Mouse (Mus musculus): ENCODE data around the gene Eif4ebp2.
A peak's percentile ranks its signal among the peaks of the same experiment; 100 is the strongest.

The Eif4ebp2 gene

DNA sequence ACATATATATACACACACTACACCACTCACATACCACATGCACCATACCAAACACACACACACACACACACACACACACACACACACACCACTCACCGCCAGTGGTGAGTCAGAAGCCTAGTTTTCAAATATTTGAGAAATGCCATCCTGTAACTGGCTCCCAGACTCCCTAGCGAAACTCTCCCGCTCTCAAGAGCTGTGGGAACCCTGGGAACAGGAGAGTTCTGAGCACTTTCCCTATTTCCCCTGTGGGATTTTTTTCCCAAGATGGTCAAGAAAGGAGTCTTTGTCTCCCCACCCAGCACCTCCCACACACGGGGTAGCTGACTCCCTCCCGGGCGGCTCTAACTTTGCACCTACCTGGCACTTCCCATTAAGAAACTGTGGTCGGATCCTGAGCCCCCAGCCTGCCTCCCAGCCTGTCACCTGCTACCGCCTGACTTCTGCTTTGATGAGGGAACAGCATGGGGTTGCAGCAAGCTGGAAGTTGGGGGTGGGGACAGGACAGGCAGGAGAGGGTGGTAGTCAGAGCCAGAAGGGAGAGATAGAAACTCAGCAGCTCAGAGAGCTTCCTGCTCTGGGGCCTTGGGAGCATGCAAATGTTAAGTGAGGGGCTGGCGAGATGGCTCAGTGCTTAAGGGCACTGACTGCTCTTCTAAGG is 57.9 kb downstream of the Eif4ebp2 start:
- no peaks in the 10 kb centered on the region for H3K9me3 ChIP-seq (ENCODE audit: low read length)
- H3K4me1 ChIP-seq (replicated peaks; ENCODE audit: low read depth, low read length), result peaks cover 56% of the 10 kb centered on the region
- peaks cover 7% of the 10 kb centered on the region for H3K27me3 ChIP-seq (ENCODE audit: insufficient read depth, low read length)
- H3K36me3 ChIP-seq (ENCODE audit: insufficient read depth, low read length), result no peaks in the 10 kb centered on the region
- H3K4me3 ChIP-seq (replicated peaks; ENCODE audit: low read length), result peak overlapping the region; percentile 53
- TF ChIP-seq NANOG (IDR thresholded peaks at IDR 0.05; ENCODE audit: borderline replicate concordance, low read length) (peak; percentile 56; the same call in 1 of the 2 replicates), CTCF (conservative IDR thresholded peaks at IDR 0.05; ENCODE audit: low read length) (no peak)

DNA sequence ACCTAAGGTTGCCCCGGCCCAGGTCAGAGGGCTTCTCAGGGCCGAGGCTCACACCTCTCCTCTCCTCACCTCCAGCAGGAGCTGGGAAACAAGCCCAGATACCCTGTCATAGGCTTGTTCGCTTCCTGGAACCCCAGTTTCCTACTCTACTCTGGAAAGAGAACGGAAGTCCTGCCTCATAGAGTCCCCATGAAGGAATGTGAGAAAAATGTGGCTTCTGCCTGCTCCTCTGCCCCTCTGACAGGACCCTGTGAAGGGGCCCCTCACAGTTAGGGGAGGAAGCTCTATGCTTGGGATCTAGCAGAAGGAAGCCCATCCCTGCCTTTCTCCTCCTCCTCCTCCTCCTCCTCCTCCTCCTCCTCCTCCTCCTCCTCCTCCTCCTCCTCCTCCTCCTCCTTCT is 59.9 kb downstream of the Eif4ebp2 start:
- TF ChIP-seq POU5F1 (IDR thresholded peaks at IDR 0.05; ENCODE audit: borderline replicate concordance, low read length), result no peak
- no peak for TF ChIP-seq CTCF (conservative IDR thresholded peaks at IDR 0.05; ENCODE audit: low read length)
- no peak for TF ChIP-seq NANOG (IDR thresholded peaks at IDR 0.05; ENCODE audit: borderline replicate concordance, low read length)
- H3K36me3 ChIP-seq (ENCODE audit: insufficient read depth, low read length), result no peaks in the 10 kb centered on the region
- H3K9me3 ChIP-seq (ENCODE audit: low read length), result no peaks in the 10 kb centered on the region
- peaks cover 12% of the 10 kb centered on the region for H3K27me3 ChIP-seq (ENCODE audit: insufficient read depth, low read length)
- H3K4me3 ChIP-seq (replicated peaks; ENCODE audit: low read length), result no peak overlapping the region
- H3K4me1 ChIP-seq (replicated peaks; ENCODE audit: low read depth, low read length), result peaks cover 54% of the 10 kb centered on the region

DNA sequence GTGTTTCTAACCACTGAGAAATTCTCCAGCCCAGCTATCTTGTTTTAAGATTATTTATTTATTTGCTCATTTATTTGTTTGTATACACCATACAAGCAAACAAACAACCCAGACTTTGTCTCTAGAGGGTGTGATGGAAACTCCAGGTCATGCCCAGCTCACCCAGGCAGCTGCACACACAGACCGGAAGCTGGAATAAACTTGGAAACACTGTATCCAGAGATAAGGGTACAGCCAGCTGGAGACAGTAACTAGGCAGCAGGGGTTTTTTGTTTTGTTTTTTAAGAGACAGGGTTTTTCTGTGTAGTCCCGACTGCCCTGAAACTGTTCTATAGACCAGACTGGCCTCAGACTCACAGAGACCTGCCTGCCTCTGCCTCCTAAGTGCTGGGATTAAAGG is 62.3 kb downstream of the Eif4ebp2 start:
- no peaks in the 10 kb centered on the region for H3K36me3 ChIP-seq (ENCODE audit: insufficient read depth, low read length)

DNA sequence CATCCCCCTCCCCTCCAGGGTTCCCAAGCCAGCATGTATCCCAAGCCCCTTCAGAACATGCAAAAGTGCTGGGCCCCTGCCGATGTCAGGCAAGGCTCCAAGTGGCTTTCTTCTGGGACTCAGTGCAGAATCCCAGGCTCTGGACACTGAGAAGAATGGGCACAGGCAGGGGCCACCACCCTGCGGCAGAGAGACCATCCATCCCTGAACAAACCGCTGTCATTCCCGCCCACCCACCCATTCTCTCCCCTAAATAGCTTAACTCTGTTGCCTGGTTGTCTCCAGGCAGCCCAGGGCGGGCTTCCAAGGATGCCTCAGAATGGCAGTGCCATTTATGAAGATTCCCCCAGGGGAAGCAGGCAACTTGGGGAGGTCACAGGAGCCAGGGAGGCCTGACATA is 63.4 kb downstream of the Eif4ebp2 start:
- H3K4me1 ChIP-seq (replicated peaks; ENCODE audit: low read depth, low read length), result peaks cover 42% of the 10 kb centered on the region
- H3K9me3 ChIP-seq (ENCODE audit: low read length), result no peaks in the 10 kb centered on the region
- H3K4me3 ChIP-seq (replicated peaks; ENCODE audit: low read length), result no peak overlapping the region
- H3K27me3 ChIP-seq (ENCODE audit: insufficient read depth, low read length), result peaks cover 33% of the 10 kb centered on the region
- no peaks in the 10 kb centered on the region for H3K36me3 ChIP-seq (ENCODE audit: insufficient read depth, low read length)
- TF ChIP-seq POU5F1 (IDR thresholded peaks at IDR 0.05; ENCODE audit: borderline replicate concordance, low read length) (no peak), CTCF (conservative IDR thresholded peaks at IDR 0.05; ENCODE audit: low read length) (no peak), NANOG (IDR thresholded peaks at IDR 0.05; ENCODE audit: borderline replicate concordance, low read length) (no peak)

More for the DNA sequence above, 62.3 kb downstream of the Eif4ebp2 start:
- no peaks in the 10 kb centered on the region for H3K9me3 ChIP-seq (ENCODE audit: low read length)
- H3K27me3 ChIP-seq (ENCODE audit: insufficient read depth, low read length), result peaks cover 26% of the 10 kb centered on the region
- no peak for TF ChIP-seq CTCF (conservative IDR thresholded peaks at IDR 0.05; ENCODE audit: low read length)
- no peak for TF ChIP-seq NANOG (IDR thresholded peaks at IDR 0.05; ENCODE audit: borderline replicate concordance, low read length)
- TF ChIP-seq POU5F1 (IDR thresholded peaks at IDR 0.05; ENCODE audit: borderline replicate concordance, low read length), result no peak
- peaks cover 44% of the 10 kb centered on the region for H3K4me1 ChIP-seq (replicated peaks; ENCODE audit: low read depth, low read length)
- H3K4me3 ChIP-seq (replicated peaks; ENCODE audit: low read length), result no peak overlapping the region

DNA sequence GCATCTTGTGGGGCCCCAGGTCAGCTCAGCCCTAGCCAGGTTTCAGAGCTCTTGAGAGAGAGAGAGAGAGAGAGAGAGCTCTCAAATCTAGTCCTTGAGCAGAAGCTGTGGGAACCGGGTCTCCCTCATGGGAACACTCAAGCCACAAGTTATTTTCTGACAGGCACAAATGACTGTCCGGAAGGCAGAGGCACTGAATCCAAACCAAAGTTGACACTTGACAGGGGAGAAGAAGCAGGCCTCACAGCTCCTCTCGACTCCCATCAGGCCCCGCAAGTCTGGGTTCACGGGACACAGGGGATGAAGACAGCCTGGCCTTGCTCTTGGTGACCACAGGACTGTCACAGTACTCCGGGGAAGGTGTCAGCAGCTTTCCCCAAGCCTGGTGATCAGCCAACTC is 66.2 kb downstream of the Eif4ebp2 start:
- Histone ChIP-seq H3K9me3 (ENCODE audit: low read length) (no peaks in the 10 kb centered on the region), H3K4me3 (replicated peaks; ENCODE audit: low read length) (no peak overlapping the region), H3K4me1 (replicated peaks; ENCODE audit: low read depth, low read length) (peaks cover 39% of the 10 kb centered on the region), H3K36me3 (ENCODE audit: insufficient read depth, low read length) (no peaks in the 10 kb centered on the region), H3K27me3 (ENCODE audit: insufficient read depth, low read length) (peaks cover 26% of the 10 kb centered on the region)
- TF ChIP-seq POU5F1 (IDR thresholded peaks at IDR 0.05; ENCODE audit: borderline replicate concordance, low read length), result no peak
- no peak for TF ChIP-seq NANOG (IDR thresholded peaks at IDR 0.05; ENCODE audit: borderline replicate concordance, low read length)
- no peak for TF ChIP-seq CTCF (conservative IDR thresholded peaks at IDR 0.05; ENCODE audit: low read length)

DNA sequence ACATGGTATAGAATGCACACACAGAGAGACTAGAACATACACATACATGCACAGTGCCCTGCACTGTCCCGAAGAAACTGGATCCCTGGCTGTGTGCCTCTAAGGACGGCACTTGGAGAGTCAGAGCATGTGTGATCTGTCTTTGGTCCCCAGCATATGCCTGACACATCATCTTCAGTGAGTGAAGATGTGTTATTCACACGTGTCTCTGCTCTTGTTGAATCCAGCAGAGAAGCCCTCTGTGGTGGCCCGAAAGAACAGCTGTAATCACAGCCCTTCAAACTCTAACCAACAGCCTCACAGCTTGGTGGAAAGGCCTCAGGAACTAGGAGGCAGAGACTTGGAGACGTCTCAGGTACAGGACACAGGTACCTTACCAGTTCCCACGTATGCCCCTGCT is 67.3 kb downstream of the Eif4ebp2 start:
- no peaks in the 10 kb centered on the region for H3K9me3 ChIP-seq (ENCODE audit: low read length)
- peaks cover 50% of the 10 kb centered on the region for H3K4me1 ChIP-seq (replicated peaks; ENCODE audit: low read depth, low read length)
- H3K27me3 ChIP-seq (ENCODE audit: insufficient read depth, low read length), result peaks cover 26% of the 10 kb centered on the region
- H3K4me3 ChIP-seq (replicated peaks; ENCODE audit: low read length), result no peak overlapping the region
- peaks cover 10% of the 10 kb centered on the region for H3K36me3 ChIP-seq (ENCODE audit: insufficient read depth, low read length)
- TF ChIP-seq POU5F1 (IDR thresholded peaks at IDR 0.05; ENCODE audit: borderline replicate concordance, low read length) (no peak), NANOG (IDR thresholded peaks at IDR 0.05; ENCODE audit: borderline replicate concordance, low read length) (no peak), CTCF (conservative IDR thresholded peaks at IDR 0.05; ENCODE audit: low read length) (no peak)

DNA sequence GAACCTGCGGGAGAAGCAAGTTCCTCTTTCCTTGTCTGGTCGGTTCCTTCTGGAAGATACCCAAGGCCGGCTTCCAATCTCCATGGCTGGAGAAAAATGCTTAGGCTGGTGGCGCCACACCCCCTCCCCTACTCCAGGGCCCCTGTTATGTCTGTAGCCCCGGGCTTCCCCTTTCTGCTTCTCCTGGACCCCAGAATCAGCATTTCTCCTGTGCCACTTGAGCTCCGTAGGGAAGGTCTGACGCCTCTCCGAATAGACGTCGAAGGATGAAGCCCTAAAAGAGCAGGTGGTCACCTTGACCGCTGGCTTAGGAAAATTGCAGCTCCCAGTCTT is 68.8 kb downstream of the Eif4ebp2 start:
- Histone ChIP-seq H3K36me3 (ENCODE audit: insufficient read depth, low read length) (peaks cover 25% of the 10 kb centered on the region), H3K4me1 (replicated peaks; ENCODE audit: low read depth, low read length) (peaks cover 56% of the 10 kb centered on the region), H3K4me3 (replicated peaks; ENCODE audit: low read length) (peak overlapping the region; percentile 96), H3K9me3 (ENCODE audit: low read length) (no peaks in the 10 kb centered on the region), H3K27me3 (ENCODE audit: insufficient read depth, low read length) (peaks cover 26% of the 10 kb centered on the region)
- TF ChIP-seq CTCF (conservative IDR thresholded peaks at IDR 0.05; ENCODE audit: low read length), result no peak
- TF ChIP-seq NANOG (IDR thresholded peaks at IDR 0.05; ENCODE audit: borderline replicate concordance, low read length), result no peak
- no peak for TF ChIP-seq POU5F1 (IDR thresholded peaks at IDR 0.05; ENCODE audit: borderline replicate concordance, low read length)

DNA sequence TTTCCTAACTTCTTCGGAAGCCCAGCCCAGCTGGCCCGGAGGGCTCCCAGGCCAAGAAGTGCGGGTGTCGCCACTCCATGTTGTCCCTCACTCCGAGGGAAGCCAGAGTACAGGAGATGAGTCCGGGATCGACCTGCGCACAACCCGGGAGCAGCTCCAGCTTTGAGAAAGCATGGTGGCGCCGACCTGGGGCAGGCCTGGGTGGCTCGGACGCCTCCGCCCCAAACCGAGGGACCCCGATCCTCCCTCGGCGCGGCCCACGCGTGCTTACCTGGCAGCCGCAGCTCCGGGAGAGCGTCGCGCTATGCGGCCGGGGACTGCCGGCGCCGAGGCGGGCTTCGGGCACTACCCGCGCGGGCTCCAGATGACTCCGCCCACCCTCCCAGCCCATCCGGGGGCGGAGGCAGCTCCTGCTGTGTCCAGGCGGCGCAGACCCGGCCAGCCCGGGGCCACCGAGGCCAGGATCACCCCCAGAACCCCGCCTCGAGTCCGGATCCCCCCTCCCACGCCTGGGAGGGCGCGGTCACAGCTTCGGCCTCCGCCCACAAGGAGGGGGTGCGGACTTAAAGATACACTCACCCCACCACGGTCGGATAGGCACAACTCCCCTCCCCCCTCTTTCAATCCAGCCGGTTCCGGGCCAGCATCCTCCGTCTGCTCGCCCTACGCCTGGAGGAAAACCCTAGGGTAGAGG is 69.3 kb downstream of the Eif4ebp2 start, which contains the start of gene Pald1:
Gene Pald1, minus strand, starts transcription at position 510 of the 694 bp plus-strand sequence.
- Histone ChIP-seq H3K36me3 (ENCODE audit: insufficient read depth, low read length) (peaks cover 30% of the 10 kb centered on the region), H3K9me3 (ENCODE audit: low read length) (no peaks in the 10 kb centered on the region), H3K4me1 (replicated peaks; ENCODE audit: low read depth, low read length) (peaks cover 58% of the 10 kb centered on the region), H3K4me3 (replicated peaks; ENCODE audit: low read length) (peak within 1 kb of the TSS; percentile 96), H3K27me3 (ENCODE audit: insufficient read depth, low read length) (peaks cover 24% of the 10 kb centered on the region)
- no peak for TF ChIP-seq CTCF (conservative IDR thresholded peaks at IDR 0.05; ENCODE audit: low read length)
- no peak for TF ChIP-seq POU5F1 (IDR thresholded peaks at IDR 0.05; ENCODE audit: borderline replicate concordance, low read length)
- no peak for TF ChIP-seq NANOG (IDR thresholded peaks at IDR 0.05; ENCODE audit: borderline replicate concordance, low read length)

All from E14TG2a.4 (cell line).